Mouse (Mus musculus): Measurements from ENCODE around the gene Slc22a23.
"Not testable (repeated sequence)": the region's sequence is repeated elsewhere in the genome, so short reads cannot be mapped to it uniquely, and the experiment has no call there.

Slc22a23 gene

DNA sequence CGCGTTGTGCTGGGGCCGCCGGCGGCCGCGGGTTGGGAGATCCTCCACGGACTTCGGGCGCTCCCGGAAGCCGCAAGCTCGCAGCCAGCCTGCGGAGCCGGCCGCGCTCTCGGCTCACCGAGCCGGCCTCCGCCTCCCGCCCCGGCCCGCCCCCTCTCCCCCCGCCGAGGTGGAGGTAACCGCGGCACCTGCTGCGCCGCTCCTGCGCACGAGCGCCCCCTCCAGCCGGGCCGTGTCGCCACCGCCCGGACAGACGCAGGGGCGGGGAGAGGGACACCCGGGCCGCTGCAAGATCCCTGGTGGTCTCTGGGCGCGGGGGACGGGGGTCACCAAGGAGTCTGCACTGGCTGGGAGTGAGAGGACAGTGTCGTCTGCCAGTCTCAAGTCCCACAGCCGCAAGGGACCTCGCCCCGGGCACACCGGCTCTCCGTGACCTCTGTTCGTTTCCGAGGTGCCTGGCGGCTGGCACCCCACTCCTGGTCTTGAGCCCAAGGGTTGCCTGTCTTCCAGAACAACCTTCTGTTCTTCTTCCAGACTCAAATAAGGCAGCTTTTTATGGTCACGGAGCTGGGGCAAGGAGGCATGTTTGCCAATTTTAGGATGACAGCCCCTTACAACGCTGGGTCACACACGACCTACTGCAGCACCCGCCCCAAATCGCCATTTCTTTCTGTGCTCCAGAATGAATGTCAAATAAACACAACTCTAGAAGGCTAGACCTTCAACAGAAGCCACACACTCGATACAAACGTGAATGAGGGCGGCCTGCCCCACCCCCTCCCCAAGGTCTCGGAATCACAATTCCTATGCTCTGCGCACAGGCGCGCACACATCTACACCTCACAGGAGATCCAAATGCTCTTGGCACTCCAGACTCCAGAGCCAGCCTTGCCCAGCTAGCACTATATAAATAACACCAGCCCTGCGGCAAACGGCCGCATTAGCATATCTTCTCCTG, at the start of gene Slc22a23:
Gene Slc22a23, minus strand, starts transcription at position 55 of the 958 bp plus-strand sequence.
- in situ Hi-C loops (cut with MboI, MseI), result no loop called here

DNA sequence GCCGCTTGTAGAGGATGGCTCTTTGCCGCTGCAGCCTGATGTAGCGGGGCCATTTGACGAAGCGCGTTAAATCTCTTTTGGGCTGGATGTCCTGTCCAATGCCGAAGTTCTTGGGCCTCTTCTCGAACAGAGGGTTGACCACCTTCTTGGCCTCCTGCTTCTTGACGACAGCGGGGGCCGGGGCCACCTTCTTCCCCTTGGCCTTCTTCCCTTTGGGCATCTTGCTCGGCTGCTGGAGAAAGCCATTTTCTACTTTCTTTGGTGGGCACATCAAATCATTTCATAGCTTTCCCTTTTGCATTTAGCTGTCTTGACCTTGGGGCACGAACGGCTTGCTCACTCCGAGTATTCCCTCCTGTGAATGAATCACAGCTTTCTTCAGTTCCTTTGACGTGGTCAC, 49.3 kb upstream of the Slc22a23 start:
- in situ Hi-C loops (cut with MboI, MseI), result not testable (repeated sequence)

DNA sequence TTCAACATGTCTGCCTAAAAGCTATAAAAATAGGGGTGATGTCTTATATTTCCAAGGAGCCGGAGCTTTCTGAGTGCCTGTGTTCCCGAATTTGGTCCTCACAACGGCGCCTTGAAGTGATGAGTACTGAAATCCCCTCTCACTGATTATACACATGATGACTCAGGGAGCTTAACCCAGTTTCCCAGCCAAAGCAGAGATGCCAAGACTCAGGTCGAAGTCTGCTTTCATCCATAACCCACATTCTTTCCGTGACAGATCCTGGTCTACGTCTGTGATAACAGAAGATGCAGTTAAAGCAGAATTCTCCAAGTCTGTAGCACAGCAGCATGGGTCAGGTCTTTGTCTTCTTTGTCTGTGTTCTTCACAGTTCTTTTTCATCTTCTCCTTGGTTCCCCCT, 47.4 kb upstream of the Slc22a23 start:
- in situ Hi-C loops (cut with MboI, MseI), result no loop called here

DNA sequence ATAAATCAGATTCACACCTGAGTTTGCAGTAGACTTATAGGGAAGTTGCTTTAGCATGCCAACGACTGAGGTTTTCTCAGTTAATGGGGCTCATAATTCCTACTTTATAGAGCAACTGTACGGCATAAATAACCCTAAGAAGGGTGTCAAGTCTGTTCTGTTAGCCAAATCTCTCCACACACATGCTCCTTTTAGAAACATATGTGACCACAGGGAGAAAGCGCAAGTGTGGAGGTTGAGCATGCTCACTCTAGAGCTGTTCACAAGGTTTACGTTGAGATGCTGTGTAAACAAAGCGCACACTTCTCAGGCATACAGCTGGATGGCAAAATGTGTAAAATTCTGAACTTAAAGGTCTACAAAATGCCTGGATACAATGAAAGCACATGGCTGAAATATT, 43.2 kb upstream of the Slc22a23 start:
- in situ Hi-C loops (cut with MboI, MseI), result no loop called here

DNA sequence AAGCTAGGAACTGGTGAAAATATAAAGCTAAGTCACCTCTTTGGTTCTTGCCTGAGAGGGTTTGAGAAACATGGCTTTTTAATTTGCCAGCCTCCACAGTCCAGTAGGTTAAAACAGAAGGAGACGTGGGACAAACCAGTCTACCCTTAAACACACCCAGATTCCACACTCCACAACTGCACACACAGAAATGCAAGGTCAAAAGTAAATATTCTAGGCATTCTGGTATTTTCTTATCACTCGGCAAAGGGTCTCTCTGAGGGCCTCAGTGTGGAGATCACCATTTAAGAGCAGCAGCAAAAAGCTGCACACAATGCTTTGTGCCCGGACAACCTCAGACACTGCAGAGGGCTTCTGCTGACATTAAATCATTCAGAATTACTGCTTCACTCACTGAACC, 38.4 kb upstream of the Slc22a23 start:
- in situ Hi-C loops (cut with MboI, MseI), result no loop called here

DNA sequence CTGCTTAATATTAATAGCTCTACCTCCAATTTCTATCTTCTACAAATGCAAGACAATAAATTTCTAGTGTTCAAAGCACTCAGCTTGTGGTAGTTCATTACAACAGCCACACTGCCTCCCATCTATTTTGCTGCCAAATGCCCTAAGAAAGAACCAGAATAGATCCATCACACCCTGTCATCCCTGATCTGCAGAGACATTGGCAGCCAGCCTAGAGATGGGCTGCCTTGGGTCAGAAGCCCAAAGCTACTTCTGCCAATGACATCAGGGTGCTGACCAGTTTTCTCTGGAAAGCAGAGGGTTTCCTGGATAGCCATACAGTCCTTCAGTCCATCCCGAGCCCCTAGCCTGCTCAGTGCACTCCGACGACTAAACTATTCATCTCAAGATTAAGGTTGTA, 33.9 kb upstream of the Slc22a23 start:
- in situ Hi-C loops (cut with MboI, MseI), result no loop called here

DNA sequence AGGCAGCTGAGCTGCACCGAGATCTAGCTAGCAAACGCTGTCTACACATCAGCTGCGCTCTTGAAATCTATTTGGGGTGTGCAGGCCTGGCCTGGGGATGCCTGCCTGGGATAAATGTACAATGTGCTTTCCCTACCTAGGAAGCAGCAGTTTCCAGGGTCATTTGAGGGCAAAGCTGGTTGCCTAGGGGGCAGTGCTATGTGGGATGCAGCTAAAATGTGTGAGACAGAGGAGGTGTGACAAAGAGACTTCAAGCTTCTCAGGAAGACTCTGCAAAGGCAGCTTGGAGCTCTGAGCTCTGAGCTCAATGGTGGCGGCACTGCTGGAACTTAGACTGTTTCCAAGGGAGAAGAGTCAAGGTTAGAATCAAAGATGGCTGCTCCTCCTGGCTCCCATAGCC, 30.2 kb upstream of the Slc22a23 start:
- in situ Hi-C loops (cut with MboI, MseI), result no loop called here

DNA sequence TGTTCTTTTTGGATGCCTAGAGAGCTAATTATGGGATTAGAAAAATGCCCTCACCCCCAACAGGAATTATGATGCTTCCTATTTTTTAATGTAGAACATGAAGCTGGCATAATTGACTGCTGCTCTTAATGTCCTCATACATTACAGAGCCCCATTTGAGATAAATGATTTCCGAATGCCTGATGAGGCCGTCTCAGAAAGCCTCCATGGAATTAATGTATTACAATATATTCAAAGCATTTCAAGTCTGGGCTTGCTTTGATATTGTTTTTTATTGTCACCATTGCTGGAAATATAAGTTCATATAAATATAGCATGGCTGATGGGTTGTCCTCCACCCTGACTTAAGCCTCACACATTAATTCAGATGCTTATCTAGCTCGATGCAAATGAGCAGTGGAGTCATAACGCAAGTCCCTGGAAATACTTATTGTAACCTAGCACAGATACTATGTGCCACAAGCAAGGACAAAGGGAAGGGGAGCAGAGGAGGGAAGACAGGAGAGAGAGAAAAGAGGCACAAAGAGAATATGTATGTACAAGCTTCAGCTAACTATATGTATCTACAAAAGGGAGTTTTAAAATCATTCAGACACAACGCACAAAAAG, 28.0 kb upstream of the Slc22a23 start:
- in situ Hi-C loops (cut with MboI, MseI), result no loop called here

DNA sequence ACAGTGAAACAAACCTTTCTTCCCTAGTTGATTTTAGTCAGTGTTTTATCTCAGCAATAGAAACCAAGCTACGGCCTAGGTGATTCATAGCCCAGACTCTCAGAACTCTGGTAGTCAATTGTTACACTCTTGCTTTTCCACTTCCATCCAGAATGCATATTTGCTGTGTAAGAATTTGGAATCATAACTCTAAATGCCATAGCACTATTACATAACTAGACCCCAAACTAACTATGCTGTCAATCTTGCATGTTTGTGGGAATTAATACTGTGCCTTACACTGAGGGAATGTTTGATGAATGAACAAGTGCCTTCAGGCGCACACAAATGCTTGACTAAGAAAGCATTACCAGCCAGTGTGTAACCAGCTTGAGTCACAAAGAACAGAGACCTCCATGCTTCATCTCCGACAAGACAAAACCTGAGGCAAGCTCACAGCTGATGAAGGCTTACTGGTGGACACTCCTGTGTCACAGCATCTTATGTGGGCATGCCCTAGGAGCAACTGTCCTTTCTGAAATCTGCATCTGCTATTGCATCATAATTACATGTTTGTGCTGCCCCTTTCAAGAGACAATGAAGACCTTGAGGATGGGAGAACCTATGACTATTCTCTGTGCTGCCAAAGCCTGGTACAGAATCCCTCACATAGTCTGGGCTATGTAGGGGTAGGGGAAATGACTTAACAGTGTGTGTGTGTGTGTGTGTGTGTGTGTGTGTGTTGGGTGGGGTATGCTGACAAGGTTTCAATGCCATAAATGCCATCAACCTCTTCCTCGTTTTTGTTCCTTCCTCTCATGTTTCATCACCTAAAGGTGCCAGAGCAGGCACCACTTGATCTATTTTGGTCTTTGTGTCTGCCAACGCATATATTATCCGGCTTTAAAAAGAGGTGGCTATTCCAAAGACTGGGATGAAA, 27.2 kb upstream of the Slc22a23 start:
- in situ Hi-C loops (cut with MboI, MseI), result no loop called here

DNA sequence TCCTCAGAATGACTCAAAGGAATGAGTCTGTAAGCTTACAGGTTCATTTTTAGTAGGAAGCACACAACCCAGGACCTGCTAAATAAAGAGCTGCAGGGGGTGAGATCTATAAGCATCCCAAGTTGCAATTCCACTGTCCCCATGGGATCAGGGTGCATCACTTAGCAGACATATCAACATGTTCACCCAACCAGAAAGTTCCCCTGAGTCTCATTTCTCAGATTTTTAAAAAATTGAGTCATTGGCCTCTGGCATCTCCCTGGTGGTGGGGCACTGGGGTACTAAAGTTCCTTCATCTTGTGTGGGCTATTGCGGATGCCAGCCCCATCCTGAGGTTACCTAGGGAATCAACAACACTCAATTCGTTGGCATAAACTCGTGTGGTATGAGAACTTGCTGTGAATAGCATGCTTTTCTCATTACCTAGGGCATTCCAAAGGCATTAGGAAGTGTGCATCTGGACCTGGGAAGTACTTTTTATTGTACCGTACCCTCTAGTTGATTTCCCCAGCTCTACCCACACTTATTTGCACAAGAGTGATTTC, 25.4 kb upstream of the Slc22a23 start:
- in situ Hi-C loops (cut with MboI, MseI), result no loop called here

DNA sequence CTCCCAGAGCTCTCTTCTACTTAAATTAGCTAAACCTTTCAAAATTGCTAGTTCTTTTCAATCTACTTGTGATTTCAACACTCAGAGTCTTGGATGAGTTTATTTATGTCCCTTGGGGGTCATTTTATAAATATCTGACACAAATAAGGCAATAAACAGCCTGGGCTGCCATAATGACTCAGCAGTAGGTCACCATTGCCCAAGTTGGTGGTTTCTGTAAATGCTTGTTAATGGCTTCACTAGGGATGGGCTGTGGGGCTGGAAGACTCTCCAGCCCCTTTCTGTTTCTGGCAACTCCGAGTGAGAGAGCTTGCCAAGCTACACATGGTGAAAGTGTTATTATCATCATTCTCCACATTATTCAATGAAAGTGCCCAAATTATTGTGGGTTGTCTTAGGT, 20.2 kb upstream of the Slc22a23 start:
- in situ Hi-C loops (cut with MboI, MseI), result no loop called here

DNA sequence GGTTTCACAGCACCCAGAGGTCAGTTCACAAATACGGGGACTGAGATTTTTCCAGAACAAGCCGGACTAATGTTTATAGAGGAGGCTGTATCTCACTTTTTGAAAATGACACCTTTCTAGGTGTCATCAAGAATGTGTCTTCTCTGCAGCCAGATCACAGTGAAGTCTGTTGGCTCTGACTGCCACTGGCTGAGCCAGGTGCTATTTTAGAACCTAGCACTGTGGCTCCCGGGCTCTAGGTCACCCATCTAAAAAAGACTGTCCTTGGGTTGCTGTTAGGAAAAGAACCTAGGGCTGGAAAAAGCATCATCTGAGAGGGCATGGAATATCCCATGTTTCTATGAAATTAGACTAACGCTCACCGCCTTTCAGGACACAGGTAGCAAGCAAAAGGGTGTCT, 10.7 kb upstream of the Slc22a23 start:
- in situ Hi-C loops (cut with MboI, MseI), result no loop called here

DNA sequence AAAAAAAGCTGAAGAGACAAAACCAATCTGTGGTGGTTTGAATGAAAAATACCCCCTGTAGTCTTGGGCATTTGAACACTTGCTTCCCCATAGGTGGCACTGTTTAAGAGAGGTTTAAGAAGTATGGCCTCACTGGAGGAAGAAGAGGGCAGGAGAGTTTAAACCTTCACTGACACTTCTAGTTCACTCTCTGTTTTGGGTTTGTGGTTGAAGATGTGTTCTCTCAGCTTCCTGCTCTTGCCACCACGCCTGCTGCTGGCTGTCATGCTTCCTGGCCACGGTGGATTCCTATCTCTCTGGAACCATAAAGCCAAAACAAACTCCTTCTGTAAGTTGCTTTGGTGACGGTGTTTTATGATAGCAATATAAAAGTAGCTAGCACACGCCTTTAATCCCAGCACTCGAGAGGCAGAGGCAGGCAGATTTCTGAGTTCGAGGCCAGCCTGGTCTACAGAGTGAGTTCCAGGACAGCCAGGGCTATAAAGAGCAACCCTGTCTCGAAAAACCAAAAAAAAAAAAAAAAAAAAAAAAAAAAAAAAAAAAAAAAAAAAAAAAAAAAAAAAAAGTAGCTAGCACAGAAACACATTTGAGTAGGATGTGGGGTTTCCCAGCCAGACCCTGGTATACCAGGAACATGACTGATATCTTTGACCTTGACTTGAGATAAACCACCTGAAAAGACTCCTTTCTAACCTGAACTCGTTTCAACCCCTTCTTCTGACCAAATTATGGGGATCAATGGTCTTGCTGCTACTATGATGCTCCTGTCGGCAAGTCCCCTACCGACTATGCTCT, 10.0 kb upstream of the Slc22a23 start:
- in situ Hi-C loops (cut with MboI, MseI), result no loop called here

DNA sequence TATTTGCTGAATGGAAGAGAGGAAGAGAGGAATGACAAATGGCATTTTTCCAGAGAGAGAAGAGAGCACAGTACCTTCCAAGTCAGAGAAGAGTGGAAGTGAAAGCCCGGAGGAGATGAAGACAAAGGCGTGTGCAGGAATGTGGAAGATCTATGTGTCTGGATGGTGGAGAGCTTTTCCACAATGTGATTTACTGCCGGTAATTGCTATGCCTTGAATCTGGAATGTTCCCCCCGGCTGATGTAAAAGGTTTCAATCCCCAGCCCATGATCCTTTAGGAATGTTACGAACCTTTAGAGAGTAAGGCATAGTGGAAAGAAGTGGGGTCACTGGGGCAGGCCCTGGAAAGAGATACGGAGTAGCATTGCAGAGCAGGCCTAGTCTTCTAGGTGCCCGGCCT, 8.3 kb upstream of the Slc22a23 start:
- in situ Hi-C loops (cut with MboI, MseI), result no loop called here

DNA sequence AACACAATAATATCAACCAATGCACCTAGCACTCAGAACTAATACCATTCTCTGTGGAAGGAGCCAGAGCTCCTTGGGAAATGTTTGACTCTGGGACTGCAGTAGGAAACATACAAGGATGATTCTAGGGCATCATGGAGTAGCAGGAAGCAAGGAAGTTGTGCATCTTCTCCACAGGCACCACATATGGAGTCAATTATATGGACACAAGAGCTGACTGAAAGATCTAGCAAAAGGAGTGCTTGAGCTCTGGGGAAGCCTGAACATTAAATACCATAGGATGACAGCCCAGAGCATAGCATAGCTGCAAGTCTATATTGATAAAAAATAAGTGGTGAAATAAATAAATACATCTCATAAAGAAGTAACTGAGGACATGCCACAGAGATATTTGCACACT, 6.5 kb upstream of the Slc22a23 start:
- in situ Hi-C loops (cut with MboI, MseI), result no loop called here

DNA sequence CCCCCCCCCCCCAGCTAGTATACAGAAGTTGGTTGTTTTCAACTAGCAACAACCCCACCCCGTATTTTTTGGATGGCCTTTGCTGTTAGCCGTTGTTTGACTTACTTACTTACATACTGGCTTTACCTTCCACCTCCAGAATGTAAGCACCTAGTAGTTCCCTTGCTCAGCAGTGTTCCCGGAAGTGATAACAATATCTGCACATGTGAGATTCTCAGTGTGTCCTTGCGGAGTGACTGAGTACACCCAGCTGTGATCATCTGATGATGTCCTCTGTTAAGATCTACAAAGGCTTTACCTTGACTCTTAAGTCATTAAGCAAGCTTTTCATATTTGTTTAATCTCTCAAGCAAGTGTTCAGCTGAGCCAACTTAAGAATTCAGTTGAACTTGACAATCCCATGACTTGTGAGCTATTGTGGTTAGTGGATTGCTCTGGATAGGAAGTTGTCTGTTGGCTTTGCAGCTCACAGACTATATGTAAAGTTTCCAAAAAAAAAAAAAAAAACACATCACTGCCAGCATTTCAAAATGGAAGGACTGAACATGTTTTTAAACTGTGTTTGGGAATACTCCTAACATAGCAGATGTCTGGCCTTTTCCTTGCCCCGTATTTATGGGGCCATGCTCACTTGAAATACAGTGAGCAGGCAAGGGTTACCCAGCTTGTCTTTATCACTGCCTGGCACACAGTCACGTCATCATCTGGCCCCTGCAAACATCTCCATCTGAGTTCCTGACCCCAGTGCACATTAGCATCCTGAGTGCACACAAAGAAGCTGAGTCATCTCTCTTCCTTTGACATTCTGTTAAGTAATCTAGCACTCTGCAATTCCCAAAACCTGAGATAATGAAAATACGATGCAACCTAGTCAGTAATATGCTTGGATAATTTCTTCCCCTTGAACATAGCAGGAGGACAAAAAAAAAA, 3.2 kb upstream of the Slc22a23 start:
- in situ Hi-C loops (cut with MboI, MseI), result no loop called here

DNA sequence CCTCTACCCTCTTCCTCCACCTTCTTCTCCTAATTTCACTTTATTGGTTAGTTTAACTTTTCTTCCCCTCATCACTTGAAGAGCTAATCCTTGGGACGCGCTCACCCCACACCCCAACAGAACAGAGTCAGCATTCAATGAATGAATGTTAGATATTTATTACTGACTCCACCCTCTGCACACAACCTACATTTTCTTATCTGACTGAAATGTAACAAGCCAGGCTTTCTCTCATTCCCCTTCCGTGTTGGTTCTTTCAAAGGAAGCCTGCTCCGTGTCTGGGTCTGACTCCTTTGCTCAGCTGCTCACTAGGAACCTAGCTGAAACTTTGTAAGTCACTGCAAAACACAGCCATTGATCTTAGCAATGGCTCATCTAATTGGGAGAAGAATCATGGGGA, 1.8 kb upstream of the Slc22a23 start:
- in situ Hi-C loops (cut with MboI, MseI), result no loop called here

DNA sequence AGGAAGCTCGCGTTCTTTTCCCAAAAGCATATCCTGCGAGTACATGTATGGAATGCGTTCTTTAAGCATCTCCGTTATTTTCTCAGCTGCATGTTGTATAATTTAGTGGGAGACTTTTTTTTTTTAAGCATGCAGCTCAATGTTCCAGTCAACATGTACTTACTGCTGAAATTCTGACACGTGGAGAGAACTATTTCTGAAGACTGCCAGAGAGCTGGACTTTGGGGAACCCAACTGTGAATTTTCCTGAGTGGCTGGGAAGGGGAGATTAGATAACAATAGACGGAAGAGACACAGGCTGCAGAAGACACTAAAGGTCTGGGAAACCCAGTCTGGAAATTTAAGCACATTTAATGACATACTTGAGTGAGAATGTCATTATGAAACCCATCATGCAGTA, 1.3 kb upstream of the Slc22a23 start:
- in situ Hi-C loops (cut with MboI, MseI), result no loop called here

DNA sequence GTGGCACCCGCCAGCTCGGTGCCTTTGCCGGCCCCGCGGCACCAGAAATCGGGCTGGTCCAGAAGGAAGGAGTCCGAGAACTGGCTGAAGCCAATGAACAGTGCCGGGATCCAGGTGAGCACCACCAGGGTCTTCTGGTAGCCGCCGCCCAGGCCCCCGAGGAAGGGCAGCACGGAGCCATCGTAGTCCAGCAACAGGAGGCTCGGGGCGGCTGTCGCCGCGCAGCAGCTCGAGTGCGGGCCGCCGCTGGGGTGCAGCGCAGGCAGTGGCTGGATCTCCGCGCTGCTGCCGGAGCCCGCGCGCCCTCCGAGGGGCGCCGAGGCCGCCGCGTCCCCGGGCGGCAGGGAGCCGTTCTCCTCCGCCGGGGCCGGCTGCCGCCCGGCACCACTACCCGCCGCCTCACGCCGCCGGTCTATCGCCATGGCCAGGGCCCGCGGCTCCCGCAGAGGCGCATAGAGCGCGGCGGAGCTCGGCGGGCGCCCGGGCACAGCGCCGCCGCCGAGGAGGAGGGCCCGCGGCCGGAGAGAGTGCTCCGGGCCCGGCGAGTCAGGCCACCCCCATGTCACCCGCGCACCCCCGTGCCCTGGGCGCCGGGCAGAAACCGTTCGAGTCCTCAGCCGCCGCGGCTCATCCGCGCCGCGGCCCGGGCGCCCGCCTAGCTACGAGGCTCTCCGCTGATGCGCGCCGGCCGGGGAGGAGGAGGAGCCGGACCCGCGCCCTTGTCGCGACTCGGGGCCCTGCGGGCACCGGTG, 430 bp downstream of the Slc22a23 start:
- in situ Hi-C loops (cut with MboI, MseI), result no loop called here

Data from T-helper 17 cell (primary cell).